Mouse (Mus musculus): ENCODE measurements around the gene Taf5l. TPM values are rescaled to one million over a fixed set of nuclear protein-coding genes. Genes with fewer than 3 reads are reported as not detected.

The Taf5l gene
- 28.6 and 29.9 TPM in 2 replicates for polyA plus RNA-seq (2015; fragmentation: Nextera tagmentation; extraction: Ambion mirVana)

GRCm38 (mm10) chr8:124021237-124022227, at the start of gene Taf5l, which contains the start of gene Urb2:
Taf5l (minus strand) TSS chr8:124021397.
Urb2 (plus strand) TSS chr8:124021508.
- Histone ChIP-seq H3K27ac (peak within 1 kb of the TSS; percentile 89), H3K27me3 (no peaks in the 10 kb centered on the region), H3K9me3 (replicated peaks) (no peaks in the 10 kb centered on the region), H3K36me3 (peaks cover 31% of the 10 kb centered on the region), H3K4me3 (replicated peaks) (peak within 1 kb of the TSS; percentile 88), H3K9ac (peak within 1 kb of the TSS; percentile 93), H3K4me2 (peak within 1 kb of the TSS; percentile 89), H3K4me1 (replicated peaks) (peaks cover 55% of the 10 kb centered on the region)
- WGBS (ENCODE audit: insufficient replicate concordance), result under 1% methylated on average over 71 of the region's 74 CpGs
- ATAC-seq (ENCODE audit: low read depth) (peak; percentile 82), DNase-seq (peak; percentile 89)

- no peaks in the 10 kb centered on the region for H3K36me3 ChIP-seq
- no peaks in the 10 kb centered on the region for H3K9me3 ChIP-seq (replicated peaks)
- no peaks in the 10 kb centered on the region for H3K27me3 ChIP-seq
- no peak overlapping the region for H3K4me2 ChIP-seq
- no peak for ATAC-seq (ENCODE audit: low read depth)
- WGBS (ENCODE audit: insufficient replicate concordance), result 45% methylated on average over 18 of the region's 18 CpGs
- H3K4me1 ChIP-seq (replicated peaks), result no peaks in the 10 kb centered on the region
- DNase-seq, result no peak
- no peak overlapping the region for H3K9ac ChIP-seq
- no peak overlapping the region for H3K4me3 ChIP-seq (replicated peaks)
- no peak overlapping the region for H3K27ac ChIP-seq
Observed at GRCm38 (mm10) chr8:124070363-124071324, 49.4 kb upstream of the Taf5l start.

GRCm38 (mm10) chr8:124067059-124067750, 46.0 kb upstream of the Taf5l start:
- H3K36me3 ChIP-seq, result no peaks in the 10 kb centered on the region
- no peaks in the 10 kb centered on the region for H3K4me1 ChIP-seq (replicated peaks)
- H3K9me3 ChIP-seq (replicated peaks), result no peaks in the 10 kb centered on the region
- H3K4me2 ChIP-seq, result no peak overlapping the region
- H3K27ac ChIP-seq, result no peak overlapping the region
- ATAC-seq (ENCODE audit: low read depth), result no peak
- WGBS (ENCODE audit: insufficient replicate concordance), result 58% methylated on average over 4 of the region's 4 CpGs
- H3K9ac ChIP-seq, result no peak overlapping the region
- no peak for DNase-seq
- H3K4me3 ChIP-seq (replicated peaks), result no peak overlapping the region
- H3K27me3 ChIP-seq, result no peaks in the 10 kb centered on the region

- Histone ChIP-seq H3K27ac (no peak overlapping the region), H3K36me3 (no peaks in the 10 kb centered on the region), H3K4me3 (replicated peaks) (no peak overlapping the region), H3K27me3 (no peaks in the 10 kb centered on the region), H3K9ac (no peak overlapping the region), H3K4me1 (replicated peaks) (no peaks in the 10 kb centered on the region), H3K9me3 (replicated peaks) (no peaks in the 10 kb centered on the region), H3K4me2 (no peak overlapping the region)
- WGBS (ENCODE audit: insufficient replicate concordance), result 35% methylated on average over 4 of the region's 4 CpGs
- ATAC-seq (ENCODE audit: low read depth) (no peak), DNase-seq (no peak)
Observed at GRCm38 (mm10) chr8:124066325-124067058, 45.3 kb upstream of the Taf5l start.

GRCm38 (mm10) chr8:124056832-124057655, 35.8 kb upstream of the Taf5l start:
- 60% methylated on average over 11 of the region's 11 CpGs for WGBS (ENCODE audit: insufficient replicate concordance)
- Histone ChIP-seq H3K4me1 (replicated peaks) (peaks cover 8% of the 10 kb centered on the region), H3K4me3 (replicated peaks) (no peak overlapping the region), H3K9me3 (replicated peaks) (no peaks in the 10 kb centered on the region), H3K27ac (no peak overlapping the region), H3K9ac (no peak overlapping the region), H3K36me3 (no peaks in the 10 kb centered on the region), H3K4me2 (no peak overlapping the region), H3K27me3 (no peaks in the 10 kb centered on the region)
- DNase-seq (no peak), ATAC-seq (ENCODE audit: low read depth) (no peak)

- no peak overlapping the region for H3K4me3 ChIP-seq (replicated peaks)
- H3K27me3 ChIP-seq, result no peaks in the 10 kb centered on the region
- 0 out of 2 replicates have a peak, but pooled peaks have one; percentile 29 for ATAC-seq (ENCODE audit: low read depth)
- 56% methylated on average over 4 of the region's 4 CpGs for WGBS (ENCODE audit: insufficient replicate concordance)
- no peak overlapping the region for H3K27ac ChIP-seq
- H3K9me3 ChIP-seq (replicated peaks), result no peaks in the 10 kb centered on the region
- H3K9ac ChIP-seq, result no peak overlapping the region
- peaks cover 8% of the 10 kb centered on the region for H3K4me1 ChIP-seq (replicated peaks)
- peaks cover 24% of the 10 kb centered on the region for H3K36me3 ChIP-seq
- DNase-seq, result no peak
- H3K4me2 ChIP-seq, result no peak overlapping the region
Observed at GRCm38 (mm10) chr8:124052568-124052967, 31.4 kb upstream of the Taf5l start.

- peaks cover 29% of the 10 kb centered on the region for H3K36me3 ChIP-seq
- WGBS (ENCODE audit: insufficient replicate concordance), result 33% methylated on average over 3 of the region's 3 CpGs
- H3K9ac ChIP-seq, result no peak overlapping the region
- H3K27ac ChIP-seq, result no peak overlapping the region
- DNase-seq, result peak; percentile 28
- no peak overlapping the region for H3K4me3 ChIP-seq (replicated peaks)
- H3K9me3 ChIP-seq (replicated peaks), result no peaks in the 10 kb centered on the region
- H3K4me1 ChIP-seq (replicated peaks), result peaks cover 8% of the 10 kb centered on the region
- no peaks in the 10 kb centered on the region for H3K27me3 ChIP-seq
- H3K4me2 ChIP-seq, result no peak overlapping the region
- 0 out of 2 replicates have a peak, but pooled peaks have one; percentile 53 for ATAC-seq (ENCODE audit: low read depth)
Observed at GRCm38 (mm10) chr8:124052110-124052509, 30.9 kb upstream of the Taf5l start.

GRCm38 (mm10) chr8:124045856-124046255, 24.7 kb upstream of the Taf5l start:
- no peaks in the 10 kb centered on the region for H3K4me1 ChIP-seq (replicated peaks)
- WGBS (ENCODE audit: insufficient replicate concordance), result 72% methylated on average over 8 of the region's 8 CpGs
- H3K27ac ChIP-seq, result peak overlapping the region; percentile 35; the same call in 1 of the 2 replicates
- H3K9me3 ChIP-seq (replicated peaks), result no peaks in the 10 kb centered on the region
- no peak overlapping the region for H3K9ac ChIP-seq
- DNase-seq, result peak; percentile 22
- no peak overlapping the region for H3K4me3 ChIP-seq (replicated peaks)
- ATAC-seq (ENCODE audit: low read depth), result peak; percentile 74
- peaks cover 82% of the 10 kb centered on the region for H3K36me3 ChIP-seq
- H3K27me3 ChIP-seq, result no peaks in the 10 kb centered on the region
- H3K4me2 ChIP-seq, result no peak overlapping the region

- H3K9me3 ChIP-seq (replicated peaks), result no peaks in the 10 kb centered on the region
- H3K4me3 ChIP-seq (replicated peaks), result no peak overlapping the region
- no peak overlapping the region for H3K9ac ChIP-seq
- peaks cover 82% of the 10 kb centered on the region for H3K36me3 ChIP-seq
- no peak for ATAC-seq (ENCODE audit: low read depth)
- H3K4me2 ChIP-seq, result no peak overlapping the region
- no peaks in the 10 kb centered on the region for H3K27me3 ChIP-seq
- WGBS (ENCODE audit: insufficient replicate concordance), result 86% methylated on average over 12 of the region's 12 CpGs
- H3K27ac ChIP-seq, result 0 out of 2 replicates have a peak overlapping the region, but pooled peaks have one; percentile 35
- DNase-seq, result no peak
- no peaks in the 10 kb centered on the region for H3K4me1 ChIP-seq (replicated peaks)
Observed at GRCm38 (mm10) chr8:124044931-124045330, 23.7 kb upstream of the Taf5l start.

All from liver, embryonic 13.5 days (tissue).